Mouse (Mus musculus): ENCODE results near the gene Tspan8. TPM values are rescaled to one million over a fixed set of nuclear protein-coding genes. Genes with fewer than 3 reads are reported as not detected.

The Tspan8 gene
- polyA plus RNA-seq, 1 experiment = 1.4 TPM

DNA sequence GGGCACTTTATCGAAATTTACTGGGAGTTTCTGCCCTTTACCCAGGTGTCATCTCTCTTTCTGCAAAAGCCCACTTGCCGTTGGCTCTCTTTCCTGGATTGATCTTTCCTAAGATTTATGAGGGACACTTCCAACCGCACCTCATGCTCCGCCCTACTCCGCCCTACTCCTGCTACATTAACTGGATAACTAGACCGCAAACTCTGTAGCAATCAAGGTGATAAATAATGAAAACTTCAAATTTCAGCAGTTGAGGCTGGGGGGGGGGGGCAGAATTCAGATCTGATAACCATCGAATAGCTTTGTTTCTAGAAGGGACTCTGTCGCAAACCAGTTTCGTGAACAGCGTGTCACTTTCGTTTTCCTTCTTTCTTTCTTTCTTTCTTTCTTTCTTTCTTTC lies 1.8 kb upstream of the Tspan8 start:
- no peak overlapping the region for H3ac ChIP-seq (ENCODE audit: control insufficient read depth, insufficient read length)
- H3K4me3 ChIP-seq = peak overlapping the region; percentile 7
- TF ChIP-seq SRF (IDR thresholded peaks at IDR 0.05; ENCODE audit: control insufficient read depth, insufficient read length, low read depth) (no peak), REST (IDR thresholded peaks at IDR 0.05; ENCODE audit: insufficient read depth, insufficient read length) (no peak), MYOG (IDR thresholded peaks at IDR 0.05; ENCODE audit: control insufficient read depth in 1 of 3, insufficient read depth in 1 of 3, insufficient read length in 2 of 3, low read depth in 2 of 3) (no peak), CEBPB (IDR thresholded peaks at IDR 0.05; ENCODE audit: insufficient read depth, poor library complexity, severe bottlenecking) (peak; percentile 53), TCF3 (IDR thresholded peaks at IDR 0.05; ENCODE audit: insufficient read length, low read depth) (no peak), TCF12 (IDR thresholded peaks at IDR 0.05; ENCODE audit: insufficient read depth, poor library complexity, severe bottlenecking) (no peak), MAX (IDR thresholded peaks at IDR 0.05; ENCODE audit: low read depth) (no peak), POLR2A (IDR thresholded peaks at IDR 0.05; ENCODE audit: insufficient read length, low read depth) (no peak), POLR2AphosphoS2 (IDR thresholded peaks at IDR 0.05; ENCODE audit: insufficient read length, low read depth) (no peak)
- no peaks in the 10 kb centered on the region for H3K27me3 ChIP-seq (ENCODE audit: control insufficient read depth, insufficient read depth, insufficient read length)
- no peaks in the 10 kb centered on the region for H3K79me2 ChIP-seq (ENCODE audit: control insufficient read depth, insufficient read depth)
- H3K36me3 ChIP-seq (ENCODE audit: control insufficient read depth, insufficient read depth) = no peaks in the 10 kb centered on the region
- peak overlapping the region; percentile 60 for H3K4me2 ChIP-seq (ENCODE audit: low read depth)

DNA sequence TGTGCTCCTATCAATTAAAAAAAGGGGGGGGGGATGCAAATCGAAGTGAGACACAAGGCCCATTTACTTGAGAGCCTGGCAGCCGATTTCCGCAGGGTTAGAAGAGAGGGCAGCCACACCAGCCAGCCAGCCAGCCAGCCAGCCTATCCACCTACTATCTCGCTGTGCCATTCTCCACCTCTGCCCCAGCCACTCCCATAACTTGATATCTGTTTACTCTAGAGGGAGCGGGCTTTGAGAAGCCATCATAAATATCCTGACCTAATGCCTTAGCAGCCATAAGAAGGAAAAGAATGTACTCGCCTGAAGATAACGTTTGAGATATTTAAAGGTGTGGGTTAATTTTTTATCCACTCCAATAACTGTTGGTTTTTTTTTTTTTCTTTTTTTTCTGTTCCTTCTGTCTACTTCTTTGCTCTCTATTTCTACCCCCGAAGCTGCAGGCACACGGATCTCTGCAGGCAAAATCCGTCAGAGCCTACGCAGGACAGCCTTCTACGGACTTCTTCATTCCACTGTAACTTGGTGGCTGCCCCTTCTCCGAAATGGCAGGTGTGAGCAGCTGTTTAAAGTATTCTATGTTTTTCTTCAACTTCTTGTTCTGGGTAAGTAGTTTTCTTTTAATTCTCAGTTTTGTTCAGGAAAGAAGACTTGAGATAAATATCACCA lies 558 bp downstream of the Tspan8 start:
- Histone ChIP-seq H3ac (ENCODE audit: control insufficient read depth, insufficient read length) (no peak overlapping the region), H3K79me2 (ENCODE audit: control insufficient read depth, insufficient read depth) (no peaks in the 10 kb centered on the region), H3K4me2 (ENCODE audit: low read depth) (peak overlapping the region; percentile 46), H3K36me3 (ENCODE audit: control insufficient read depth, insufficient read depth) (no peaks in the 10 kb centered on the region), H3K27me3 (ENCODE audit: control insufficient read depth, insufficient read depth, insufficient read length) (no peaks in the 10 kb centered on the region), H3K4me3 (no peak overlapping the region)
- TF ChIP-seq REST (IDR thresholded peaks at IDR 0.05; ENCODE audit: insufficient read depth, insufficient read length) = no peak
- TF ChIP-seq MYOD1 (IDR thresholded peaks at IDR 0.05; ENCODE audit: control insufficient read depth in 1 of 3, insufficient read length in 2 of 3, low read depth in 2 of 3) = no peak
- TF ChIP-seq SRF (IDR thresholded peaks at IDR 0.05; ENCODE audit: control insufficient read depth, insufficient read length, low read depth) = no peak
- no peak for TF ChIP-seq E2F4 (IDR thresholded peaks at IDR 0.05; ENCODE audit: insufficient read depth)
- no peak for TF ChIP-seq CEBPB (IDR thresholded peaks at IDR 0.05; ENCODE audit: insufficient read depth, poor library complexity, severe bottlenecking)
- no peak for TF ChIP-seq MAX (IDR thresholded peaks at IDR 0.05; ENCODE audit: low read depth)
- TF ChIP-seq POLR2AphosphoS2 (IDR thresholded peaks at IDR 0.05; ENCODE audit: insufficient read length, low read depth) = no peak
- no peak for TF ChIP-seq TCF12 (IDR thresholded peaks at IDR 0.05; ENCODE audit: insufficient read depth, poor library complexity, severe bottlenecking)
- no peak for TF ChIP-seq USF1 (IDR thresholded peaks at IDR 0.05; ENCODE audit: low read depth)
- TF ChIP-seq MYOG (IDR thresholded peaks at IDR 0.05; ENCODE audit: control insufficient read depth in 1 of 3, insufficient read depth in 1 of 3, insufficient read length in 2 of 3, low read depth in 2 of 3) = no peak

DNA sequence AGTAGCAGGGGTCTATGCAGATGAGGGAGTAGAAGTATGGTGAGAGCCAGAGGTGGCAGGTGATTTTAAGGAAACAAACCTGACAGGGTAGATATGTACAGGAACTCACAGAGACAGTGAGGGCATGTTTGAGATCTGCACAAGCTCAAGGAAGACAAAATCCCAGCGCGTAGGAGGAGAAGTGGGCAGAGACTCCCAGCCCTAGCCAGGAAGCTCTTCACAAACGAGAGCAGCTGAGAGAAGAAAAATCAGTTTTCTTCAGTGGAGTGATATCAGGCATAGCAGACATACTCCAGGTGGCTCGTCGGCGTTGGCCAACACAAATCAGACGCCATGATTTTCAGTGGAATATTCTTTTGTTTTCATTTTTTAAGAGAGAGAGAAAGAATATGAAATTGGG lies 8.7 kb downstream of the Tspan8 start:
- TF ChIP-seq TCF12 (IDR thresholded peaks at IDR 0.05; ENCODE audit: insufficient read depth, poor library complexity, severe bottlenecking) (no peak), MYOD1 (IDR thresholded peaks at IDR 0.05; ENCODE audit: control insufficient read depth in 1 of 3, insufficient read length in 2 of 3, low read depth in 2 of 3) (no peak), TCF3 (IDR thresholded peaks at IDR 0.05; ENCODE audit: insufficient read length, low read depth) (no peak), POLR2AphosphoS2 (IDR thresholded peaks at IDR 0.05; ENCODE audit: insufficient read length, low read depth) (no peak)
- Histone ChIP-seq H3K4me2 (ENCODE audit: low read depth) (no peak overlapping the region), H3K79me2 (ENCODE audit: control insufficient read depth, insufficient read depth) (no peaks in the 10 kb centered on the region), H3K36me3 (ENCODE audit: control insufficient read depth, insufficient read depth) (no peaks in the 10 kb centered on the region), H3K4me3 (no peak overlapping the region), H3K27me3 (ENCODE audit: control insufficient read depth, insufficient read depth, insufficient read length) (no peaks in the 10 kb centered on the region), H3ac (ENCODE audit: control insufficient read depth, insufficient read length) (no peak overlapping the region)

DNA sequence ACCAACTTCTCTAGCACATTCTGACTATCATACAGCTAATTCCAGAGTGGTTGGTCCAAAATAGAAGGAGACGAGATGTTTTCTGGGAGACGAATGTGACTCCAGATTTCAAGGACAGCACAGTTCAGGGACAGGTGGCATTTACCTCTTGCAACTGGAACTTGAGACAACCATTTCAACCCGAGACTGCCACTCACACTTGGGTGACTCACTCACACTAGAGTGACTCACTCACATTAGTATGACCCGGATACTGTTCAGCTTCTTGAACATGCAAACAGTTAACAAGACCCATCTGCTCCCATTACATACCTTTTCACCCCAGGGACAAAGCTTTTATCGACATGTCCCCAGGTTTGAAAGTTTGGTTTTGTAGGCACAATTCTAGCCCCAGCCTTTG lies 12.2 kb downstream of the Tspan8 start:
- Histone ChIP-seq H3K27me3 (ENCODE audit: control insufficient read depth, insufficient read depth, insufficient read length) (no peaks in the 10 kb centered on the region), H3K4me2 (ENCODE audit: low read depth) (no peak overlapping the region), H3K4me3 (no peak overlapping the region), H3K36me3 (ENCODE audit: control insufficient read depth, insufficient read depth) (no peaks in the 10 kb centered on the region), H3K79me2 (ENCODE audit: control insufficient read depth, insufficient read depth) (no peaks in the 10 kb centered on the region), H3ac (ENCODE audit: control insufficient read depth, insufficient read length) (no peak overlapping the region)
- TF ChIP-seq CEBPB (IDR thresholded peaks at IDR 0.05; ENCODE audit: insufficient read depth, poor library complexity, severe bottlenecking) = no peak

DNA sequence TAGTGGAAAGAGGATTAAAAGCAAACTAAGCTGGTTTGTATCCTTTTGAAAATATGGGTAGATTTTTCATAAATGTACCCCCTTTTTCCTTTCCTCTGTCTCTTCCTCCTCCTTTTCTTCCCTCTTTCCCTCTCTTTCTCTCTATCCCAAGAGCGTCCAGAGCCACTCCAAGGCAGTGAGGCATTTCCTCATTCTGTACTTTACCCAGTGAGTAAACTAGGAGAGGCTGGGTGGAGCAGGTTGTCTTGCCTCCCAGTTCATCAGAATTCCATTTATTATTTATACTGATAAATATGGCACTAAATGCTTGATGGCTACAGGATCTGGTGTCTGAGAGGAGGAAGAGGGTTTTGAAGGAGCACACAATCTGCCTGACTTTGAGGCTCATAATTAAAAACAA lies 13.1 kb downstream of the Tspan8 start:
- H3ac ChIP-seq (ENCODE audit: control insufficient read depth, insufficient read length) = no peak overlapping the region
- H3K4me2 ChIP-seq (ENCODE audit: low read depth) = no peak overlapping the region
- H3K27me3 ChIP-seq (ENCODE audit: control insufficient read depth, insufficient read depth, insufficient read length) = no peaks in the 10 kb centered on the region
- H3K79me2 ChIP-seq (ENCODE audit: control insufficient read depth, insufficient read depth) = no peaks in the 10 kb centered on the region
- no peak overlapping the region for H3K4me3 ChIP-seq
- TF ChIP-seq CEBPB (IDR thresholded peaks at IDR 0.05; ENCODE audit: insufficient read depth, poor library complexity, severe bottlenecking) = no peak
- no peak for TF ChIP-seq TCF3 (IDR thresholded peaks at IDR 0.05; ENCODE audit: insufficient read length, low read depth)
- TF ChIP-seq TCF12 (IDR thresholded peaks at IDR 0.05; ENCODE audit: insufficient read depth, poor library complexity, severe bottlenecking) = no peak
- TF ChIP-seq MYOG (IDR thresholded peaks at IDR 0.05; ENCODE audit: control insufficient read depth in 1 of 3, insufficient read depth in 1 of 3, insufficient read length in 2 of 3, low read depth in 2 of 3) = no peak
- TF ChIP-seq MYOD1 (IDR thresholded peaks at IDR 0.05; ENCODE audit: control insufficient read depth in 1 of 3, insufficient read length in 2 of 3, low read depth in 2 of 3) = no peak
- no peak for TF ChIP-seq REST (IDR thresholded peaks at IDR 0.05; ENCODE audit: insufficient read depth, insufficient read length)
- no peak for TF ChIP-seq POLR2AphosphoS2 (IDR thresholded peaks at IDR 0.05; ENCODE audit: insufficient read length, low read depth)
- TF ChIP-seq MAX (IDR thresholded peaks at IDR 0.05; ENCODE audit: low read depth) = no peak
- TF ChIP-seq E2F4 (IDR thresholded peaks at IDR 0.05; ENCODE audit: insufficient read depth) = no peak
- no peak for TF ChIP-seq POLR2A (IDR thresholded peaks at IDR 0.05; ENCODE audit: insufficient read length, low read depth)
- no peak for TF ChIP-seq USF1 (IDR thresholded peaks at IDR 0.05; ENCODE audit: low read depth)
- TF ChIP-seq SRF (IDR thresholded peaks at IDR 0.05; ENCODE audit: control insufficient read depth, insufficient read length, low read depth) = no peak
- H3K36me3 ChIP-seq (ENCODE audit: control insufficient read depth, insufficient read depth) = no peaks in the 10 kb centered on the region

All from myocyte (in vitro differentiated cells).